Mouse (Mus musculus) ES-E14 (cell line): ENCODE data around the gene 1700020N01Rik. TPM values are rescaled to one million over a fixed set of nuclear protein-coding genes. Genes with fewer than 3 reads are reported as not detected.

ENCODE experiments used
- DNase-seq: peaks from one replicate; pipeline ENCODE4 v3.0.0-alpha.2; 2013; ENCODE audit warnings: low read depth, low spot score
- H3K27ac ChIP-seq: 2 replicates; pipeline ENCODE4 v1.5.1; 2012; ENCODE audit warnings: low read depth, mild to moderate bottlenecking, low read length, moderate library complexity, mixed read lengths; ENCODE audit not compliant: poor library complexity, insufficient read depth, severe bottlenecking
- H3K36me3 ChIP-seq: 2 replicates; pipeline ENCODE4 v1.6.1; 2012; ENCODE audit warnings: mild to moderate bottlenecking, low read length, moderate library complexity, mixed read lengths; ENCODE audit not compliant: control insufficient read depth, poor library complexity, insufficient read depth, severe bottlenecking
- H3K4me1 ChIP-seq, 2 experiments: fragments of 150-350 bp in 1 of 2; sonication (generic) in 1 of 2; 2 replicates each; pipeline ENCODE4 v1.6.1; 2012; ENCODE audit warnings: low read length in 2 of 2, mild to moderate bottlenecking in 1 of 2, mixed read lengths in 1 of 2; ENCODE audit not compliant: control insufficient read depth in 2 of 2, insufficient read depth in 2 of 2, poor library complexity in 1 of 2
- H3K4me3 ChIP-seq, 2 experiments: fragments of 150-350 bp in 1 of 2; sonication (generic) in 1 of 2; 2 replicates each; pipeline ENCODE4 v1.5.1; 2012; ENCODE audit warnings: low read length in 2 of 2, low read depth in 1 of 2, mild to moderate bottlenecking in 1 of 2, mixed read lengths in 1 of 2; ENCODE audit not compliant: insufficient read depth in 1 of 2, poor library complexity in 1 of 2, severe bottlenecking in 1 of 2
- H3K9ac ChIP-seq: 2 replicates; pipeline ENCODE4 v1.6.1; 2012; ENCODE audit warnings: low read depth, mild to moderate bottlenecking, low read length, mixed read lengths; ENCODE audit not compliant: poor library complexity, insufficient read depth, severe bottlenecking
- H3K9me3 ChIP-seq: fragments of 150-350 bp; sonication (generic); 2 replicates; pipeline ENCODE4 v1.6.1; 2012; ENCODE audit warnings: low read depth, mild to moderate bottlenecking, low read length; ENCODE audit not compliant: control insufficient read depth, insufficient read depth
- CHD2 ChIP-seq: IDR thresholded peaks from 2 replicates; pipeline ENCODE4 v1.6.1; 2014; ENCODE audit warnings: mild to moderate bottlenecking, low read depth, low read length, inconsistent platforms
- HCFC1 ChIP-seq: IDR thresholded peaks from 2 replicates; pipeline ENCODE4 v1.6.1; 2012; ENCODE audit warnings: low read length, inconsistent platforms, borderline replicate concordance; ENCODE audit not compliant: insufficient read depth
- MAFK ChIP-seq: IDR thresholded peaks from 2 replicates; pipeline ENCODE4 v1.6.1; 2014; ENCODE audit warnings: mild to moderate bottlenecking, low read depth, low read length, inconsistent platforms; ENCODE audit not compliant: insufficient read depth
- ZC3H11A ChIP-seq: IDR thresholded peaks from 2 replicates; pipeline ENCODE4 v1.6.1; 2012; ENCODE audit warnings: low read depth, mild to moderate bottlenecking, inconsistent platforms, low read length, borderline replicate concordance
- ZNF384 ChIP-seq: IDR thresholded peaks from 2 replicates; pipeline ENCODE4 v1.6.1; 2012; ENCODE audit warnings: low read depth, low read length, inconsistent platforms
- in situ Hi-C, 2 experiments: fragments of 600-800 bp; cut with MboI; formaldehyde crosslinking; loops; one replicate each; pipeline ENCODE4 v1.15.1; 2025; ENCODE audit warnings: low sequenced_read_pairs in 2 of 2, inconsistent platforms in 1 of 2; ENCODE audit not compliant: unreplicated experiment in 2 of 2
- total RNA-seq: library from RNA; depleted of rRNA; stranded (reverse); fragments of 300-350 nt; gene quantifications from 2 replicates; pipeline ENCODE4 v1.2.3, GENCODE M21; 2012

The 1700020N01Rik gene
- total RNA-seq, 1 experiment: 0.54 TPM

DNA sequence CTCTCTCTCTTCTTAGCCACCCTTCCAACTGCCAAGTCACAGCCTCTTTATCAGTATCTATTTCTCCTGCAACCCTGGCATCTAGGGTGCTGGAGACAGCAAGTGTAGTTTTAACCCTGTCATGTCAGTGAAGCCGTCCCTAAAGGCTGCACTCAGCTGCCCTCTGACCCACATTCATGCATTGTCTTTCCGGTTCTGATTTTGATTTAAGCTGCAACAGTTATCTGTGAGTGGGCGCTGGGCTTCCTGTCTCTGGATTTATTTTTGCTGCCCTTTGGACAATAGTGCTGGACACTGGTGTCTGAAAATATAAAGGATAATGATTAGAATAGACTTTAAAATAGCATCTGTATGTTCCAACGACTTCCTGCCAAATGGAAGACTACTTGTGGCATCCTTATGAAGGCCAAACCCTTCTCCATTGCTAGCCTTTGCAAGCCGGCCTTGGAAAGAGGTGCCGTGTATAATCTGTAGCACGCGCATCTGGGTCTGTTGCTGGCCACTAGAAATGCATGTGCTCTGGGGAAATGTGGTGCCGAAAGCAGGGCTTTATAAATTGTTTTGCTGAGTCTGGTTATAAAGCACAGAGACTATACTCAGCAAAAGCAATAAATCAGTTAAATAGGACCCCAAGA is 44.0 kb upstream of the 1700020N01Rik start:
- H3K9ac ChIP-seq: no peak overlapping the region
- H3K27ac ChIP-seq: no peak overlapping the region
- no peak for DNase-seq
- H3K4me1 ChIP-seq: 0 out of 4 replicates have a peak, but pooled peaks cover 0 to 3% of the 10 kb centered on the region in 2 experiments
- in situ Hi-C loops: no loop called here
- no peak for TF ChIP-seq ZNF384
- no peak overlapping the region for H3K4me3 ChIP-seq
- no peaks in the 10 kb centered on the region for H3K36me3 ChIP-seq
- H3K9me3 ChIP-seq: no peaks in the 10 kb centered on the region

- Histone ChIP-seq H3K4me1 (no peaks in the 10 kb centered on the region), H3K4me3 (no peak overlapping the region), H3K36me3 (no peaks in the 10 kb centered on the region), H3K27ac (no peak overlapping the region), H3K9ac (no peak overlapping the region), H3K9me3 (no peaks in the 10 kb centered on the region)
- in situ Hi-C loops: no loop called here
- TF ChIP-seq ZNF384: no peak
- no peak for TF ChIP-seq HCFC1
- no peak for TF ChIP-seq ZC3H11A
- no peak for TF ChIP-seq CHD2
- no peak for TF ChIP-seq MAFK
- DNase-seq: no peak
These were observed 39.8 kb upstream of the 1700020N01Rik start for GRCm38 (mm10) chr10:21552967-21553682.

GRCm38 (mm10) chr10:21553683-21554035 is 39.3 kb upstream of the 1700020N01Rik start:
- in situ Hi-C loops: no loop called here
- no peaks in the 10 kb centered on the region for H3K9me3 ChIP-seq
- H3K4me1 ChIP-seq: no peaks in the 10 kb centered on the region
- H3K27ac ChIP-seq: no peak overlapping the region
- DNase-seq: no peak
- H3K4me3 ChIP-seq: no peak overlapping the region
- TF ChIP-seq HCFC1: no peak
- TF ChIP-seq ZC3H11A: no peak
- TF ChIP-seq ZNF384: no peak
- TF ChIP-seq CHD2: no peak
- TF ChIP-seq MAFK: no peak
- no peak overlapping the region for H3K9ac ChIP-seq
- no peaks in the 10 kb centered on the region for H3K36me3 ChIP-seq

DNA sequence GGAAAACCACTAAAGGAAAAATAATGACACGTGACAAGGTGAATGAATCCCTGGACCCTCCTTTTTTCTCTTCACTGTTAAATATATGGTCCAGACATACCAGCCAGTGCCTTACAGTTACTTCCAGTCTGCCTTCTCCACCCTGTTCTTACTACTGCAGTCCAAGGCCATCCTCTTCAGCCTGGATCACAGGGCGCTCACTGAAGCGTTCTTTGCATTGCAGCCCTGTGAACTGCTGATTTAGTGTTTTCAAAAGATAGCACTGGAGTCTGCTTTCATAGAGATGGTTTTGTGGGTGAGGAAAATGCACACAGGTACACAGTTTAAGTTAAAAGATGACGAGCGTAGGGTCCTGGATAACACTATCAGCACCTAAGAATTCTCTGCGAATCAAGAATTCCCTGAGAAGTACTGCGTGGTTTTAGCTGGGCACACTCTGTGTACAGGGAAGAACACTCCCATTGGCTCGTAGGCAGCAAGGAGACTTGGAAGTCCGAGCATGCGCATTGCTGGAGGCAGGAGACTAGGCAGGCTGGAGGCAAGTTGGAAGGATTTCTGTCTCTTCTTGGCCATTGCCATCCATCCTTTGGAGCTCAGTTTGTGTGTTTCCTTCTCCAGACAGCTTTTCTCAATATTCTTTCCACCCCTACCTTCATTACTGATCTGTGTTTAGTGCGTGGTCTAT is 37.9 kb upstream of the 1700020N01Rik start:
- TF ChIP-seq HCFC1: no peak
- TF ChIP-seq MAFK: no peak
- TF ChIP-seq ZC3H11A: no peak
- TF ChIP-seq CHD2: no peak
- no peak for TF ChIP-seq ZNF384
- no peak overlapping the region for H3K4me3 ChIP-seq
- no peak overlapping the region for H3K9ac ChIP-seq
- no peak overlapping the region for H3K27ac ChIP-seq
- DNase-seq: no peak
- H3K36me3 ChIP-seq: no peaks in the 10 kb centered on the region
- H3K9me3 ChIP-seq: no peaks in the 10 kb centered on the region
- in situ Hi-C loops: no loop called here
- H3K4me1 ChIP-seq: no peaks in the 10 kb centered on the region

- no peak for TF ChIP-seq MAFK
- TF ChIP-seq HCFC1: no peak
- TF ChIP-seq ZNF384: no peak
- no peak for TF ChIP-seq CHD2
- TF ChIP-seq ZC3H11A: no peak
- Histone ChIP-seq H3K4me1 (no peaks in the 10 kb centered on the region), H3K9me3 (no peaks in the 10 kb centered on the region), H3K27ac (no peak overlapping the region), H3K9ac (no peak overlapping the region), H3K36me3 (no peaks in the 10 kb centered on the region), H3K4me3 (no peak overlapping the region)
- in situ Hi-C loops: no loop called here
- no peak for DNase-seq
These were observed 33.2 kb upstream of the 1700020N01Rik start for GRCm38 (mm10) chr10:21559769-21560168.
